Comparison of ENCODE assay signal across 20 mouse cellular contexts in the genomic region with DNA sequence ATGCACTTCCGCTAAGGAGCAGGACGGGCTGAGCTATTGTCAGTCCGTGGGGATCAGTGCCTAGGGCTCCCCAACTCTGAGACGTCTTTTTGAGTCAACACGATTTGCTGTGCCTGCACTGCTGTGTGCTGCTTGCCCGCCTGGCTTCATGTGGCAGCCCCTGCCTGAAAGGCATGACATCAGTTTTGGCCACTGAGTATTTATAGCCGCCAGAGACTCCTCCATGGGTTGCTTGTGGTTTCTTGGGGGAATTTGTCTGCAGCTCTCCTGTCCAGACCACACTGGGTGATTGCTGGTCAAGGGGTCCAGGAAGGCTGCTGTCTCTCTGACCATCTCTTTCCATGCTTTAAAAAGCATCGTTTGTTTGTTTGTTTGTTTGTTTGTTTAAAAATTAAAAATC. TPM values are rescaled to one million over a fixed set of nuclear protein-coding genes. Genes with fewer than 3 reads are reported as not detected.
DNase-seq lines count a peak whose midpoint lies in the region; ATAC-seq lines count a peak whose summit lies in the region.
"Had no signal": no experiment of that assay in that cellular context is flagged by ENCODE, and none has a peak within 500 bp of the region (broad histone marks: within the 10 kb centered on the region; RNA-seq: fewer than 3 reads in every experiment).

No protein-coding gene starts in this region.

- H3K36me3 ChIP-seq in heart, embryonic 11.5 days (ENCODE audit: control insufficient read depth, insufficient read depth, low read length) = no peaks in the 10 kb centered on the region
- no peaks in the 10 kb centered on the region for H3K36me3 ChIP-seq in hindbrain, embryonic 12.5 days
- H3K36me3 ChIP-seq in hindbrain, embryonic 16.5 days (ENCODE audit: control insufficient read depth, insufficient read depth, low read length) = no peaks in the 10 kb centered on the region
- no peaks in the 10 kb centered on the region for H3K36me3 ChIP-seq in hindbrain, embryonic 13.5 days
- H3K36me3 ChIP-seq: embryonic facial prominence, embryonic 12.5 days; G1E; stomach, embryonic 15.5 days had no signal

- intact Hi-C loops in heart, postnatal 36 days (cut with DNase I) = no loop called here

- no peak for DNase-seq in heart, postnatal 36 days
- no peak for DNase-seq in yolk sac, embryonic 10.5 days (ENCODE audit: low spot score)
- DNase-seq: adrenal gland, postnatal 36 days; cerebellum, adult 2 months; gastrocnemius, postnatal 10 days; kidney, adult 18-20 months; kidney, postnatal 14 days; liver, postnatal 0 days; lung, postnatal 14 days; right cerebral cortex, adult 18-20 months; spleen, adult 18-20 months; thymus, adult 2 months had no signal

- peaks cover 85% of the 10 kb centered on the region for H3K4me1 ChIP-seq in heart, embryonic 11.5 days (ENCODE audit: control insufficient read depth, insufficient read depth, low read length)
- peaks cover 89% of the 10 kb centered on the region for H3K4me1 ChIP-seq in hindbrain, embryonic 12.5 days
- H3K4me1 ChIP-seq in hindbrain, embryonic 16.5 days (ENCODE audit: control insufficient read depth, insufficient read depth, low read depth, low read length) = peaks cover 57% of the 10 kb centered on the region
- peaks cover 90% of the 10 kb centered on the region for H3K4me1 ChIP-seq in hindbrain, embryonic 13.5 days (replicated peaks)

- no peaks in the 10 kb centered on the region for H3K9me3 ChIP-seq in heart, embryonic 11.5 days (replicated peaks; ENCODE audit: control insufficient read depth, low read length)
- H3K9me3 ChIP-seq in hindbrain, embryonic 12.5 days (replicated peaks) = no peaks in the 10 kb centered on the region
- no peaks in the 10 kb centered on the region for H3K9me3 ChIP-seq in hindbrain, embryonic 16.5 days (ENCODE audit: control insufficient read depth, low read length)
- H3K9me3 ChIP-seq in hindbrain, embryonic 13.5 days = no peaks in the 10 kb centered on the region
- H3K9me3 ChIP-seq: embryonic facial prominence, embryonic 12.5 days; G1E; stomach, embryonic 15.5 days had no signal

- ATAC-seq in heart, embryonic 11.5 days (replicated peaks; ENCODE audit: insufficient number of reproducible peaks, low FRiP score, low TSS enrichment) = no peak
- ATAC-seq in hindbrain, embryonic 12.5 days (ENCODE audit: low FRiP score) = no peak
- no peak for ATAC-seq in hindbrain, embryonic 16.5 days
- ATAC-seq in hindbrain, embryonic 13.5 days (ENCODE audit: low FRiP score) = no peak
- 0 out of 2 replicates have a peak, but pooled peaks have one; percentile 18 for ATAC-seq in megakaryocyte progenitor cell, adult 5-6 weeks (replicated peaks; ENCODE audit: poor library complexity)
- ATAC-seq: liver, postnatal 0 days had no signal

- 42% methylated on average over 8 of the region's 8 CpGs for WGBS in heart, embryonic 11.5 days (ENCODE audit: insufficient replicate concordance)
- 58% methylated on average over 8 of the region's 8 CpGs for WGBS in hindbrain, embryonic 12.5 days
- 40% methylated on average over 8 of the region's 8 CpGs for WGBS in hindbrain, embryonic 16.5 days
- 44% methylated on average over 8 of the region's 8 CpGs for WGBS in hindbrain, embryonic 13.5 days

- H3K4me2 ChIP-seq in heart, embryonic 11.5 days = peak overlapping the region; percentile 35
- no peak overlapping the region for H3K4me2 ChIP-seq in hindbrain, embryonic 12.5 days (replicated peaks)
- no peak overlapping the region for H3K4me2 ChIP-seq in hindbrain, embryonic 16.5 days (ENCODE audit: low read length)
- no peak overlapping the region for H3K4me2 ChIP-seq in hindbrain, embryonic 13.5 days
- H3K4me2 ChIP-seq: embryonic facial prominence, embryonic 12.5 days; stomach, embryonic 15.5 days had no signal

- no peak overlapping the region for H3K4me3 ChIP-seq in heart, embryonic 11.5 days (ENCODE audit: low read depth, low read length)
- H3K4me3 ChIP-seq in hindbrain, embryonic 12.5 days = no peak overlapping the region
- no peak overlapping the region for H3K4me3 ChIP-seq in hindbrain, embryonic 16.5 days (ENCODE audit: low read length)
- no peak overlapping the region for H3K4me3 ChIP-seq in hindbrain, embryonic 13.5 days
- H3K4me3 ChIP-seq: embryonic facial prominence, embryonic 12.5 days; stomach, embryonic 15.5 days had no signal

- H3K27ac ChIP-seq in heart, embryonic 11.5 days (ENCODE audit: low read depth, low read length) = peak overlapping the region; percentile 72
- H3K27ac ChIP-seq in hindbrain, embryonic 12.5 days = peak overlapping the region; percentile 7; the same call in 1 of the 2 replicates
- H3K27ac ChIP-seq in hindbrain, embryonic 16.5 days (ENCODE audit: low read depth, low read length) = no peak overlapping the region
- peak overlapping the region; percentile 67 for H3K27ac ChIP-seq in hindbrain, embryonic 13.5 days
- H3K27ac ChIP-seq: embryonic facial prominence, embryonic 12.5 days; stomach, embryonic 15.5 days had no signal

- H3K27me3 ChIP-seq in heart, embryonic 11.5 days (ENCODE audit: control insufficient read depth, insufficient read depth, low read length) = no peaks in the 10 kb centered on the region
- H3K27me3 ChIP-seq in hindbrain, embryonic 12.5 days = no peaks in the 10 kb centered on the region
- H3K27me3 ChIP-seq in hindbrain, embryonic 16.5 days (replicated peaks; ENCODE audit: control insufficient read depth, insufficient read depth, low read length) = no peaks in the 10 kb centered on the region
- no peaks in the 10 kb centered on the region for H3K27me3 ChIP-seq in hindbrain, embryonic 13.5 days
- H3K27me3 ChIP-seq: embryonic facial prominence, embryonic 12.5 days; stomach, embryonic 15.5 days had no signal

- peak overlapping the region; percentile 4; the same call in 1 of the 2 replicates for H3K9ac ChIP-seq in heart, embryonic 11.5 days (ENCODE audit: low read depth, low read length)
- no peak overlapping the region for H3K9ac ChIP-seq in hindbrain, embryonic 12.5 days
- no peak overlapping the region for H3K9ac ChIP-seq in hindbrain, embryonic 16.5 days (ENCODE audit: low read depth, low read length)
- H3K9ac ChIP-seq in hindbrain, embryonic 13.5 days = peak overlapping the region; percentile 39; the same call in 1 of the 2 replicates
- H3K9ac ChIP-seq: embryonic facial prominence, embryonic 12.5 days; liver, postnatal 0 days; stomach, embryonic 15.5 days had no signal

RNA-seq across cellular contexts. Expression of gene Afap1, which starts 12.2 kb away (rescaled TPM):
- polyA plus RNA-seq in heart, embryonic 11.5 days (2014; fragmentation: Nextera tagmentation; extraction: Ambion mirVana) = 19.9 and 24.8 TPM in 2 replicates
- total RNA-seq in heart, postnatal 36 days (2021) = 10 to 100 TPM; 20.8 to 20.9 TPM
- 80.4 and 98.4 TPM in 2 replicates for polyA plus RNA-seq in hindbrain, embryonic 12.5 days (2016; fragmentation: Nextera tagmentation; extraction: Ambion mirVana)
- polyA plus RNA-seq in hindbrain, embryonic 16.5 days (2015; fragmentation: Nextera tagmentation; extraction: Ambion mirVana) = 54.8 and 69.4 TPM in 2 replicates
- polyA plus RNA-seq in hindbrain, embryonic 13.5 days (2015; fragmentation: Nextera tagmentation; extraction: Ambion mirVana) = 82.8 and 86.5 TPM in 2 replicates
- 27.9 and 31.9 TPM in 2 replicates for total RNA-seq in megakaryocyte progenitor cell, adult 5-6 weeks (2015)
- total RNA-seq in megakaryocyte progenitor cell, adult 5-6 weeks (2017) = 15.5 and 16.8 TPM in 2 replicates
- polyA plus RNA-seq: G1E had no signal

Comparison
In these comparisons a context has a peak if more than half of its experiments do, and no peak if none do; other contexts are left out.
1. H3K9ac ChIP-seq: peak in heart, embryonic 11.5 days (single experiment) and hindbrain, embryonic 13.5 days (single experiment); none in hindbrain, embryonic 12.5 days (single experiment) and hindbrain, embryonic 16.5 days (single experiment).